Mouse (Mus musculus): ENCODE data around the gene Gm20388. TPM values are rescaled to one million over a fixed set of nuclear protein-coding genes. Genes with fewer than 3 reads are reported as not detected.

The Gm20388 gene
- polyA plus RNA-seq, 1 experiment from 2014 or later: 7.4 TPM

DNA sequence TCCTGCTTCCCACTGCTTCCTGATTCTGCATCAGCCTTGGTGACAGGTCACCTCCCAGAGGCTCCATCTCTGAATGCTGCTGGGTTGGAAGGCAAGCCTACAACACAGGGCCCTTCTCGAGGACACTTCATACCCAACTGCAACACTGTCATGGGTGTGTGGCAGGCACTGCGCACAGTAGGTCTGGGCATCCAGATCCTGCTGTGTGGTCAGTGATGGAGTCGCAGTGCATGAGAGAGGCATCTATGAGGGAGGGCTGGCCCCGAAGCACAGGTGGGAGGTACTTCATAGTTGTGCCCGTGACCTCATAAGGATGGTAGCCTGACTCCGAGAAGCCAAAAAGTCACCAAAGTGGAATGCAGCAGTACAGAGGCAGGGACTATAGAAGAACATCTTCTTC is 2814.5 kb downstream of the Gm20388 start:
- H3K27me3 ChIP-seq: peaks cover 32% of the 10 kb centered on the region
- H3K9ac ChIP-seq: no peak overlapping the region
- no peaks in the 10 kb centered on the region for H3K9me3 ChIP-seq (replicated peaks)
- WGBS: 91% methylated on average over 6 of the region's 6 CpGs
- ATAC-seq (replicated peaks; ENCODE audit: low FRiP score): no peak
- H3K27ac ChIP-seq: no peak overlapping the region
- no peaks in the 10 kb centered on the region for H3K36me3 ChIP-seq
- H3K4me3 ChIP-seq (replicated peaks): no peak overlapping the region
- H3K4me2 ChIP-seq: no peak overlapping the region
- H3K4me1 ChIP-seq: peaks cover 8% of the 10 kb centered on the region

DNA sequence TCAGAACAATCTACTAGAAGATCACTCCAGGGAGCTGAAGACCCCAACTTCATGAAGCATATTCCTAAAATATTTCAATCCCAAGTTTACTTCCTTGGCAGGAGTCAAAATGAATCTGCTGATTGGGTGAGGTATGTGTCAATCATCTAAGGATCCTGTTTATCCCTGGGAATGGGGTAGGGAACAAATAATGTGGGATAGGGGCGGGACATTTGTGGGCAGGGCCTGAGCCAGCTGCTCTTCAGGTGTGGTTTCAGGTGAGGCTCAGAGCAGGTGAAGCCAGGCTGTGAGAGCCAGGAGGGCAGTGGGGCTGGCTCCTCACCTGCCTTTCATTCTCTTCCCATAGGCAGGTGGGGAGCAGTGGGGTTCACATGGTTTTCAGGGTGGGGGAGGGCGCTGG is 2816.1 kb downstream of the Gm20388 start:
- Histone ChIP-seq H3K36me3 (no peaks in the 10 kb centered on the region), H3K27me3 (peaks cover 16% of the 10 kb centered on the region), H3K9ac (no peak overlapping the region), H3K27ac (no peak overlapping the region), H3K4me2 (no peak overlapping the region), H3K4me3 (replicated peaks) (no peak overlapping the region), H3K4me1 (0 out of 2 replicates have a peak, but pooled peaks cover 5% of the 10 kb centered on the region), H3K9me3 (replicated peaks) (no peaks in the 10 kb centered on the region)
- WGBS: 73% methylated on average over 2 of the region's 2 CpGs
- no peak for ATAC-seq (replicated peaks; ENCODE audit: low FRiP score)

DNA sequence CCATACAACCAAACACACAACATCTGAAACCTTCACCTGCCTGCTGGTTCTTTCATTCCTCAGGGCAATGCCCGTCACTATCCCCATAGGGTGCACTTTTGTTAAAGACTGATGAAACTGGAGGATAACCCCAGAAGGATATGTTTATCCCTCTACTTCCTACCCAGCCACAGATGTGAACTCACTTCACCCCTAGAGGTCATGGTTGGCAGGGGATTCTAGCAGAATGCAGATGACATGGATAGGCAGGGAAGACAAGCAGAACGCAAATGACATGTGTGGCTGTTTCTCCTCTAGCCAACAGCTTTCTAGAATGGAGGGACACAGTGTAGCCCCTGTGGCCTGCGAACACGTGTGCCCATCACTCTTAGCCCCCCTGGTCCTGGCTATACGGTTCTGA is 2816.8 kb downstream of the Gm20388 start:
- Histone ChIP-seq H3K36me3 (no peaks in the 10 kb centered on the region), H3K4me3 (replicated peaks) (no peak overlapping the region), H3K27me3 (peaks cover 15% of the 10 kb centered on the region; the same call in 1 of the 2 replicates), H3K4me2 (no peak overlapping the region), H3K27ac (no peak overlapping the region), H3K9me3 (replicated peaks) (no peaks in the 10 kb centered on the region), H3K4me1 (0 out of 2 replicates have a peak, but pooled peaks cover 5% of the 10 kb centered on the region), H3K9ac (no peak overlapping the region)
- WGBS: 62% methylated on average over 5 of the region's 5 CpGs
- ATAC-seq (replicated peaks; ENCODE audit: low FRiP score): no peak

DNA sequence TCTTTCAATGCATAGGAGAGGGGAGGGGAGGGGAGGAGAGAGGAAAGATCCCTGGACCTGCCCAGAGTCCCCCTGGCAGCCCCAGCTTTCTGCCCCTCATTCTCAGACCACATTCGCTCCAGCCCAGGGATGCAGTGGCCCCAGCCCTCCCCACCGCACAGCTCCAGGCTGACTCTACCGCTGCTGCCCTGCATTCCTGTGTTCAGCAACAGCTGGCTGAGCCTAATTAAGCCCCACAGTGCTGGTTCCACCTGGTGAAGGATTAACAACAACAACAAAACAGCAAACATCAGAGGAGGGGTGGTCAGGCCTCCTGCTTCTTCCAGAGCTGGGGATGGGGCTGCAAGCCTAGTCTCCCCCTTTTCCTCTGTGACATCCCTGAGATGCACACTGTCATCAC is 2818.0 kb downstream of the Gm20388 start:
- no peaks in the 10 kb centered on the region for H3K9me3 ChIP-seq (replicated peaks)
- WGBS: 17% methylated on average over 3 of the region's 3 CpGs
- 0 out of 2 replicates have a peak, but pooled peaks cover 5% of the 10 kb centered on the region for H3K4me1 ChIP-seq
- H3K27me3 ChIP-seq: peaks cover 21% of the 10 kb centered on the region
- H3K4me3 ChIP-seq (replicated peaks): no peak overlapping the region
- ATAC-seq (replicated peaks; ENCODE audit: low FRiP score): no peak
- no peak overlapping the region for H3K9ac ChIP-seq
- no peak overlapping the region for H3K4me2 ChIP-seq
- H3K27ac ChIP-seq: no peak overlapping the region
- no peaks in the 10 kb centered on the region for H3K36me3 ChIP-seq

DNA sequence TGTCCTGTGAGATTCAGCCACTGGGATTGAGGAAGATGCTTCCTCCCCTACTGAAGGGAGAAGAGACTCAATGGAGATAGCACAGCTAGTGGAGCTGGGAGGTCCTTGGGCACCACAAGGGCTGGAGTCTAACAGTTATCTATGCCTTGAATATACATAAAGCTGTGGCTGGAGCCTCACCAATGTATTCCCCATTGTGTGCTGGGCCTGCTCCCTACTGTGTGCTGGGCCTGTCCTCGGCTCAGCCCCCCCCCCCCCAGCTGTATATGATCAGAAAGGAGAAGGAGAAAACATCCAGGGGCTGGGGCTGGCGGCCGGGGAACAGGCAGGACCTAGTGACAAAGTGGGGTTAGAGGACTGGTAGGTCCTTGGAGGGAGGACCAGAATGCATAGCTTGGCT is 2824.5 kb downstream of the Gm20388 start:
- H3K27me3 ChIP-seq: peaks cover 18% of the 10 kb centered on the region
- no peak for ATAC-seq (replicated peaks; ENCODE audit: low FRiP score)
- WGBS: 79% methylated on average over 3 of the region's 3 CpGs
- no peaks in the 10 kb centered on the region for H3K36me3 ChIP-seq
- H3K4me1 ChIP-seq: peaks cover 20% of the 10 kb centered on the region
- H3K9me3 ChIP-seq (replicated peaks): no peaks in the 10 kb centered on the region
- no peak overlapping the region for H3K27ac ChIP-seq
- no peak overlapping the region for H3K4me3 ChIP-seq (replicated peaks)
- no peak overlapping the region for H3K4me2 ChIP-seq
- no peak overlapping the region for H3K9ac ChIP-seq

DNA sequence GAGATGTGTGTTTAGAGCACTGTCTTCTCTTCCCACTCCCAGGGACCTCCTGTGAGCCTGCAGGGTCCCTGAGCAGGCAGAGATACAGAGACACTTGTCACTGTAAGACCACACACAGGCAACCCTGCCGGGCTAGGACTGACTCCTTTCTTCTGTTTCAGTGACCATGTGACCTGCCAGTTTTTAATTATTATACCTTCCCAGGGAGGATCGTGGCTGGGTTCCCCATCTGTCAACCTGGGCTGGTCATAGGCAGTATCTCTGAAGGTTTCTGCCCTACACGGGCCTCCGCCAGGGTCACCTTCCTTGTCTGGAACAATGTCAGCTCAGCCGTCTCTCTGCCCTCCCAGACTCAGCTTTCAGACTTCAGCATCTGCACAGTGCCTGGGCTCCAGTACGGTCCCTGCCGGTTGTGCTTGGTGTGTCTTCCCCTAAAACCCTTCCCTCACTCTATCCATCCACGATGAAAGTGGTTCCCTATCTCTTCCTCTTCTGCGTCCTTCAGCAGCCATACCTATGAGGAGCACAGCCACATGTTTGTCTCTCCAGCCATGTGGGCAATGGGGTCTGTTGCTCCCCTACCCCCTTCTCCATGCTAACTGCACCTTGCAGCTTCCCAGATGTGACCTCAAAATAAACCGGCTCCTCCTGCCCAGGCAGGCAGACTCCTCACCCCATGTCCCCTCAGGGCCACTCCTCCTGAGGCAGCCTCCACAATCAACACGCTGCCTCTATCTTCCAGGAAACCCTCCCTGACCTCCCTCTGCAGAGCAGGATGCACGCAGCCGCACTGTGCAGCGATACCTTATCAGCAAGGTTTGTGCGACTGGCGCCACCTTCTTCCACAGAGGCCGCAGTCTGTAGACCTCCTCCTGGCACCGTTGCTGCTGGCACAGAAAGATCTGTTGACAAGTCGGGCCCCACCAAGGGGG is 2825.2 kb downstream of the Gm20388 start:
- Histone ChIP-seq H3K36me3 (no peaks in the 10 kb centered on the region), H3K9me3 (replicated peaks) (no peaks in the 10 kb centered on the region), H3K27ac (no peak overlapping the region), H3K27me3 (peaks cover 25% of the 10 kb centered on the region), H3K4me2 (no peak overlapping the region), H3K4me3 (replicated peaks) (no peak overlapping the region), H3K9ac (no peak overlapping the region), H3K4me1 (peaks cover 20% of the 10 kb centered on the region)
- ATAC-seq (replicated peaks; ENCODE audit: low FRiP score): 0 out of 2 replicates have a peak, but pooled peaks have one; percentile 50
- WGBS: 55% methylated on average over 19 of the region's 19 CpGs

DNA sequence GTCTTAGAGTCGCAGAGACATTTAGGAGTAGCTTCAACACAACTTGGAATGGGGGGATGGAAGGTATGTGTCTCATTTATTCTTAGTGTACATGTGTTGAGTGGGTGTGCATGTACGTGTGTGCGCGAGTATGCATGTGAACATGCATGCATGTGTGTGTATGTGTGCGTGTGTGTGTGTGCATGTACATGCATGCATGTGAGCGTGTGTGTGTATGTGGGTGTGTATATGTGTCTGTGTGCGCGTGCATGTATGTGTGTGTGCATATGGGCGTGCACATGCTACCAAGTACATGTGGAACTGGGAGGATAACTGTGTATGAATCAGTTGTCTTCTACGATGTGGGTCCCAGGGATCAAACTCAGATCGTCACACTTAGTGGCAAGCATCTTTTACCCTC is 2826.0 kb downstream of the Gm20388 start:
- no peak overlapping the region for H3K9ac ChIP-seq
- peaks cover 34% of the 10 kb centered on the region for H3K27me3 ChIP-seq
- no peak for ATAC-seq (replicated peaks; ENCODE audit: low FRiP score)
- no peak overlapping the region for H3K4me3 ChIP-seq (replicated peaks)
- no peaks in the 10 kb centered on the region for H3K9me3 ChIP-seq (replicated peaks)
- H3K36me3 ChIP-seq: no peaks in the 10 kb centered on the region
- no peak overlapping the region for H3K27ac ChIP-seq
- H3K4me1 ChIP-seq: peaks cover 20% of the 10 kb centered on the region
- 89% methylated on average over 11 of the region's 11 CpGs for WGBS
- no peak overlapping the region for H3K4me2 ChIP-seq

DNA sequence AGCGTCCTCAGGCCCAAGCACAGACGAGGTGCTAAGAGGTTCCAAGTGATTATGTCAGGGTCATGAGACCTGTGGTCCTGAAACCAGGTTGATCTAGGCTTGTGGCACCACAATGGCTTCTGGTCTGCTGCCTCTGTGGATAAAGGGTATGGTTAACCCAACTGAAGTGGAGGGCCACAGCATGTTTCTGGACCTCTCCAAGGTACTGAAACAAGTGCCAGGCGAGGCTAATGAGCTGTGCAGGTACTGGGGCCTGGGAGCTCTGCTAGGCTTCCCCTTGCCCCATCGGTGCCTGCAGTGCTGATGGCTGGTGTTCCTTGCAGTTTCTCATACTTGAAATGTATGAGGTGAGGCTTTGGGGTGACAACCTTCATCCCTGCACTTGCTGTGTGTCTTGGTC is 2826.4 kb downstream of the Gm20388 start:
- H3K27ac ChIP-seq: no peak overlapping the region
- H3K4me2 ChIP-seq: no peak overlapping the region
- 47% methylated on average over 4 of the region's 4 CpGs for WGBS
- no peak overlapping the region for H3K4me3 ChIP-seq (replicated peaks)
- H3K4me1 ChIP-seq: peaks cover 20% of the 10 kb centered on the region
- no peaks in the 10 kb centered on the region for H3K36me3 ChIP-seq
- no peaks in the 10 kb centered on the region for H3K9me3 ChIP-seq (replicated peaks)
- H3K9ac ChIP-seq: no peak overlapping the region
- ATAC-seq (replicated peaks; ENCODE audit: low FRiP score): no peak
- H3K27me3 ChIP-seq: peaks cover 36% of the 10 kb centered on the region

DNA sequence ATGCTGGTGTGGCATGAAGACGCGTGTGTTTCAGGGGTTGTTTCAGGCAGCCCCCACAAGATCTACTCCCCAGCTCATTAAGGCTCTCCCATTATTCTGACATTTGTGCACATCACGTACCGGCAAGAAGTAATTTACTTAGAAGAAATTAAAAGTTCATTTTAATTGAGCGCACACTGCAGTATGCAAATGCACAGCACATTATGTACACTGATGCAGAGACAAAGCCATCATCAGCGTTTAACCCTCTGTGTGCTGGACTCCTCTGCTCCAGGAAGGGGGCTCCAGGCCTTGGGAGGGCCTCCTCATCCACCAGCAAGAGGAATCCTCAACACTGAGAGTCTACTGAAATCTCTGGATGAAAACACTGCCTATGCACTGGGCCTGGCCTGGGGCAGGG is 2827.2 kb downstream of the Gm20388 start:
- ATAC-seq (replicated peaks; ENCODE audit: low FRiP score): no peak
- WGBS: 86% methylated on average over 6 of the region's 6 CpGs
- H3K4me1 ChIP-seq: peaks cover 20% of the 10 kb centered on the region
- H3K27ac ChIP-seq: no peak overlapping the region
- no peaks in the 10 kb centered on the region for H3K9me3 ChIP-seq (replicated peaks)
- peaks cover 38% of the 10 kb centered on the region for H3K27me3 ChIP-seq
- H3K9ac ChIP-seq: no peak overlapping the region
- H3K36me3 ChIP-seq: no peaks in the 10 kb centered on the region
- H3K4me2 ChIP-seq: no peak overlapping the region
- no peak overlapping the region for H3K4me3 ChIP-seq (replicated peaks)

DNA sequence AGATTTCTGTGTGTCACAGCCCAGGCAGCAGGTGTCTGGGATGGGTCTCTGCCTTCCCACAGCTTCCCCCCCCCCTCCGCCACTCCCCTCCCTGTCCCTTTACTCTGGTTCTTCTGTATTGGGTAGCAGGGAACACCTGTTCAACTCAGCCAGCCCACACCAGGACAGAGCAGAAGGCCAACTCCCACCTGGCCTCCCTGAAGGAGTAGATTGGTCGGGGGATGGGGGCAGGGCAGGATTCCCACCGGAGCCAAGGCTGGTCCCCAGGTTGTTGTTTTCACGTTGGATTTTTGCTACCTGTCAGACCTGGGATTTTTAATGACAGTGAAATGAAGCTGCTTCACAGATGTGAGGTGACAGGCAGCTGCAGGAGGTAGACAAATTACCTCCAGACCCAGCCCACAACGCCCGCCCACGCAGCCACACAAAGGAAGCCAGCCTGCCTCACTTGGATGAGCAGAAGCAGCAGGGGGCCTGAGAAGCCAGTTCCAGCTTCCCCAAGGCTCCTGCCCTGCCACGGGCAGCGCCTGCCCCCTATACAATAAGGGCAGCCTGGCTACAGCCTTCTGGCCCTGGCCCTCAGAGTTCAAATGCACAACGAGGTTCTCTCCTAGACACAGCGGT is 2828.6 kb downstream of the Gm20388 start:
- H3K9me3 ChIP-seq (replicated peaks): no peaks in the 10 kb centered on the region
- H3K27ac ChIP-seq: no peak overlapping the region
- H3K36me3 ChIP-seq: no peaks in the 10 kb centered on the region
- H3K4me2 ChIP-seq: peak overlapping the region; percentile 41
- no peak overlapping the region for H3K9ac ChIP-seq
- ATAC-seq (replicated peaks; ENCODE audit: low FRiP score): peak; percentile 50; the same call in 1 of the 2 replicates
- WGBS: 16% methylated on average over 11 of the region's 11 CpGs
- peaks cover 46% of the 10 kb centered on the region for H3K27me3 ChIP-seq
- H3K4me1 ChIP-seq: peaks cover 20% of the 10 kb centered on the region
- no peak overlapping the region for H3K4me3 ChIP-seq (replicated peaks)

DNA sequence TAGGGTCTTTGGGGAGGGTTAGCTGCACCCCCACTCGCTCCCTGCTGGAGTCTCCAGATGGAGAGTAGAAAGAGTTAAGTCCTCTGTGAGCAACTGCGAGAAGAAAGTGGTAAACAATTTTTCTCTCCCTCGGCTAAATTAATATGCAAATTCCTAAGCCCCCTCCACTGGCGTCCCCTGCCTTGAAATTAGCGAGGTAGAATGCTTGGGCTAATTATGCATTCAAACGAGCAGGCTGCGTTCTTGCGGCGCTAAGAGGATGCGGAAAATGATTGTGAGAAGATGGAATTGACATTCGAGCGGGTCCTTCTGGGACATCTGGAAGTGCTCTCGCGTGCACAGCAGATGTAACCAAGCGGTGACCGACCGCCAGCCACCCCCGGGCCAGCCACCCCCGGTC is 2831.8 kb downstream of the Gm20388 start:
- 28% methylated on average over 19 of the region's 19 CpGs for WGBS
- no peak overlapping the region for H3K27ac ChIP-seq
- no peak overlapping the region for H3K9ac ChIP-seq
- no peak overlapping the region for H3K4me2 ChIP-seq
- H3K4me3 ChIP-seq (replicated peaks): no peak overlapping the region
- ATAC-seq (replicated peaks; ENCODE audit: low FRiP score): no peak
- no peaks in the 10 kb centered on the region for H3K36me3 ChIP-seq
- H3K27me3 ChIP-seq: peaks cover 79% of the 10 kb centered on the region
- H3K9me3 ChIP-seq (replicated peaks): no peaks in the 10 kb centered on the region
- peaks cover 18% of the 10 kb centered on the region for H3K4me1 ChIP-seq

DNA sequence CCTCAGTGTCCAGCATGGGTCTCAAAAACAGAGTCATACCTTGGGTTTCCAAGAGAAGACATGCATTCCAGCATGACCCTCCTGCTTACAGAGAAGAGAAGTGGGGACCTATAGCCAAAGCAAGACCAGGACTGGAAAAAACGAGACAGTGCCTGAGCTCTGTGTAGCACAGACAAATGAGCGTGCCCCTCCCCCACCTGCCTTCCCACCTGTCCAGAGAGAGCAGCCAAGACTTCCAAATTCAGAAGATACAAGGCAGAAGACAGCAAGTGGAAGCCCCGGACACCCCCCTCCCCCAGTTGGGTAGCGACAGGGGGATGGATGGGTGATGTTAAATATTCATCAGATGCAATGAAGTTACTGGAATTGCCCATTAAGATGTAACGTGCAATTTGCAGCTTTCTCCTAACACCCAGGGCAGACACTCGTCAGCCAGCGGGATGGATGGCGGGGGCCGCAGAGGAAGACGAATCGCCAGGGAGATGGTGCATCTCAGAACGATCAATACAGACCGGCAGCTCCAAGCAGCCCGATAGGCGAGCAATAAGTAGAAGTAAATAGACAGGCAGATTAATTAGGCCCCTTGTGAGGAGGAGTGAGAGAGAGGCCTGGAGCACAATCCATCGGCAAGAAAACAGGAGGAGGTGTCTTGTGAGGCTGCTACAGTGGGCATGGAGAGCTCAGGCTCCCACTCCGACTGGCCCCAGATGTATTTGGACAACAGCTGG is 2834.5 kb downstream of the Gm20388 start:
- no peak overlapping the region for H3K4me2 ChIP-seq
- no peaks in the 10 kb centered on the region for H3K36me3 ChIP-seq
- no peak overlapping the region for H3K27ac ChIP-seq
- no peak for ATAC-seq (replicated peaks; ENCODE audit: low FRiP score)
- 0 out of 2 replicates have a peak, but pooled peaks cover 3% of the 10 kb centered on the region for H3K4me1 ChIP-seq
- no peak overlapping the region for H3K4me3 ChIP-seq (replicated peaks)
- no peaks in the 10 kb centered on the region for H3K9me3 ChIP-seq (replicated peaks)
- 26% methylated on average over 17 of the region's 17 CpGs for WGBS
- peaks cover 84% of the 10 kb centered on the region for H3K27me3 ChIP-seq
- H3K9ac ChIP-seq: no peak overlapping the region
